Mouse (Mus musculus) kidney, embryonic 15.5 days (tissue): ENCODE results near the gene Exoc5. TPM values are rescaled to one million over a fixed set of nuclear protein-coding genes. Genes with fewer than 3 reads are reported as not detected.
A peak's percentile ranks its signal among the peaks of the same experiment; 100 is the strongest.
"Not testable (repeated sequence)": the region's sequence is repeated elsewhere in the genome, so short reads cannot be mapped to it uniquely, and the experiment has no call there.

ENCODE experiments used
- ATAC-seq: fragments of 200-750 bp; cut with Nextera tagmentation; replicated peaks from 2 replicates; pipeline ENCODE4 v1.8.0; 2017; ENCODE audit warnings: moderate TSS enrichment; ENCODE audit not compliant: low FRiP score
- H3K27ac ChIP-seq: fragments of 300-500 bp; sonication (generic); 2 replicates; pipeline ENCODE4 v1.5.1; 2015; ENCODE audit warnings: mild to moderate bottlenecking, inconsistent platforms
- H3K27me3 ChIP-seq: fragments of 300-500 bp; sonication (generic); 2 replicates; pipeline ENCODE4 v1.6.1; 2015; ENCODE audit warnings: inconsistent platforms
- H3K36me3 ChIP-seq: fragments of 300-500 bp; sonication (generic); 2 replicates; pipeline ENCODE4 v1.6.1; 2015; ENCODE audit warnings: inconsistent platforms
- H3K4me1 ChIP-seq: fragments of 300-500 bp; sonication (generic); 2 replicates; pipeline ENCODE4 v1.6.1; 2015; ENCODE audit warnings: inconsistent platforms
- H3K4me2 ChIP-seq: fragments of 300-500 bp; sonication (generic); 2 replicates; pipeline ENCODE4 v1.6.1; 2015; ENCODE audit warnings: moderate library complexity, mild to moderate bottlenecking, inconsistent platforms
- H3K4me3 ChIP-seq: fragments of 300-500 bp; sonication (generic); replicated peaks from 2 replicates; pipeline ENCODE4 v1.5.1; 2015; ENCODE audit warnings: mild to moderate bottlenecking, inconsistent platforms
- H3K9ac ChIP-seq: fragments of 300-500 bp; sonication (generic); 2 replicates; pipeline ENCODE4 v1.6.1; 2015; ENCODE audit warnings: mild to moderate bottlenecking, inconsistent platforms
- H3K9me3 ChIP-seq: fragments of 300-500 bp; sonication (generic); replicated peaks from 2 replicates; pipeline ENCODE4 v1.6.1; 2016; ENCODE audit warnings: inconsistent platforms
- WGBS: fragments of 180-500 bp; shearing (Covaris S2); methylation state at CpG from one replicate; pipeline ENCODE4 v1.1.7; 2015; ENCODE audit warnings: mixed read lengths; 5-methylcytosine and 5-hydroxymethylcytosine counted together
- polyA plus RNA-seq: library from polyadenylated mRNA; unstranded; fragments of >200 nt; fragmentation: Nextera tagmentation; extraction: Ambion mirVana; gene quantifications from 2 replicates; pipeline ENCODE4 v1.2.1, GENCODE M21; 2015

The Exoc5 gene
- 41.9 and 42.4 TPM in 2 replicates for polyA plus RNA-seq

DNA sequence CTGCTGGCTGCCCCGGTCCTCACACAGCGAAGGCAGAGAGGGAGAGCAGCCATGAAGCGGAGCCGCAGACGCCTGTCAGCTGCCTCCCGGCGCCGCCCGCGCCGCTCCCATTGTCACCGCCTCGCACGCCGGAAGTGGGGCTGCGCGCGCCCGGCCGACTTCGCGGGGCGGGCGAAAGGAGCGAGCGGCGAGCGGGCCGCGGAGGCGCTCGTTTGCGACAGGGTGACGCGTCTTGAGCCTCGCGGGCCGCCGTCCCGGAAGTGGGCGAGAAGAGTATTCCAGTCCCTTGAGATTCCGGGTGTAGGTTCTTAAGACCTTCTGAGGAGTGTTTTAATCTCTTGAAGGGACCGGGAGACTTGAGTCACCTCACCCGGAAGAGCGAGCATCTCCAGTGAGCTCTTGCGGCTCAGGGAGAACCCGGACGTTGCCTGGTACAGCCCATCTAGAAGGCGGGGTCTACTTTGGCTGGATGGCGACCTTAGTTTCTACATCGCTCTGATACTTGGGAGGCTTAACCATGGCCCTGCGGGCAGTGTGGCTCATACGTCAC lies at the start of gene Exoc5:
TSS of gene Exoc5 (minus strand) at position 380 of the 550 bp plus-strand sequence.
- Histone ChIP-seq H3K9me3 (no peaks in the 10 kb centered on the region), H3K4me2 (peak within 1 kb of the TSS; percentile 59), H3K27me3 (no peaks in the 10 kb centered on the region), H3K9ac (peak within 1 kb of the TSS; percentile 97), H3K27ac (peak within 1 kb of the TSS; percentile 99), H3K4me3 (peak within 1 kb of the TSS; percentile 90), H3K4me1 (peaks cover 22% of the 10 kb centered on the region), H3K36me3 (no peaks in the 10 kb centered on the region)
- ATAC-seq: peak; percentile 97
- WGBS: under 1% methylated on average over 52 of the region's 53 CpGs

DNA sequence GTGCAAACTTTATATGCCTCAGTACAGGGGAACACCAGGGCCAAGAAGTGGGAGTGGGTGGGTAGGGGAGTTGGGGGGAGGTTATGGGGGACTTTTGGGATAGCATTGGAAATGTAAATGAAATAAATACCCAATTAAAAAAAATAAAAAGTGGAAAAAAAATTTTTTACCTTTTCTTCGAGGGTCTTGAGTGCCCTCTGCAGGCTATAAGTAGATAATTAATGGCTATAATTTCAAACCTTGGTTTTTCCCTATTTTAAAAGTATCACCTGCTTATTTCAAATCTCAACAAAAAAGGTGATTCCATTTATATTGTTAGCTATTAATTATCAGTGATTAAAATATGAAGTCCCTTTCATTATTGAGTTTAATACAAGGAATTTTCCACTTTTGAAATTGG lies 25.3 kb upstream of the Exoc5 start:
- H3K27me3 ChIP-seq, H3K4me2 ChIP-seq, H3K36me3 ChIP-seq, H3K4me1 ChIP-seq, ATAC-seq, H3K9me3 ChIP-seq, H3K9ac ChIP-seq, H3K4me3 ChIP-seq, H3K27ac ChIP-seq: not testable (repeated sequence)
- 55% methylated on average over 1 of the region's 1 CpGs for WGBS

DNA sequence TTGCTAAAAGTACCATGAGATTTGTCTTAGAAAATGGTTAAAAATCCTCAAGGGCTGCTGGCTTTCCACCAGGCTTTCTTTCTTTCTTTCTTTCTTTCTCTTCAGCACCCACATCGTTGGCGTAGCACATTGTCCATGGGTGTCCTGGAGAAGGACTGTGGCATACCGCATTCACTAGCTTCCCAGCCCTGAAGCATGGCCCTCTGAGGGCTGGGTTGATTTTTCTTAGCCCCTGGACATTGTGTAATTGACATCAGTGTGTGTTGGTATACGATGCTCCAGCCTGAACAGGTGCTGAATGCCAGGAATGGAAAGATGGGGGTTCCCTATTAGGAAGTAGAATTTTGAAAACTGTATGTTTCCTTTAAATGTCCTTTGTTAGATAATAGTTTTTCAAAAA lies 24.8 kb upstream of the Exoc5 start:
- no peak for ATAC-seq
- WGBS: 96% methylated on average over 4 of the region's 4 CpGs
- no peak overlapping the region for H3K4me3 ChIP-seq

DNA sequence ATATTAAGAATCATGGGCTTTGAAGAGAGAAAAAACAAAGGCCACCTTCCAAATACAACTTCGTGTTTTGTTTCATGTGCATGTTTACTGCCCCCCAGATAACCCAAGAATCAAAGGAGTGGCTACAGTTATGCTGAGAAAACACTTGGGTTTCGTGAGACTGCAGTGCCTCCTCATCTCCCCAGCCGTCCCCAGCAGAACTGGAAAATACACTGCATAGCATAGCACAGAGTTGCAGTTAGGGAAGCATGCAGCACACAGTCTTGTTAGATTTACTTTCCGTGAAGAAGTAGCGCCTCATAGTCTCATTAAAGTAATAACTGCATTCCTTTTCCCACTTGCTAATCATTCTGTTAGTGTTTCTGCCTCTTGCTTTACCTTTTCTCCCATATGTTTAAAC lies 23.6 kb upstream of the Exoc5 start:
- no peak overlapping the region for H3K27ac ChIP-seq
- H3K4me1 ChIP-seq: no peaks in the 10 kb centered on the region
- 51% methylated on average over 5 of the region's 5 CpGs for WGBS
- H3K9ac ChIP-seq: no peak overlapping the region
- no peak overlapping the region for H3K4me3 ChIP-seq
- no peaks in the 10 kb centered on the region for H3K27me3 ChIP-seq
- ATAC-seq: no peak
- H3K36me3 ChIP-seq: peaks cover 6% of the 10 kb centered on the region; the same call in 1 of the 2 replicates
- H3K4me2 ChIP-seq: no peak overlapping the region
- H3K9me3 ChIP-seq: no peaks in the 10 kb centered on the region

More for the DNA sequence above, 24.8 kb upstream of the Exoc5 start:
- Histone ChIP-seq H3K36me3 (peaks cover 6% of the 10 kb centered on the region; the same call in 1 of the 2 replicates), H3K27ac (no peak overlapping the region), H3K4me1 (peaks cover 5% of the 10 kb centered on the region; the same call in 1 of the 2 replicates), H3K9me3 (no peaks in the 10 kb centered on the region), H3K9ac (no peak overlapping the region), H3K27me3 (no peaks in the 10 kb centered on the region), H3K4me2 (no peak overlapping the region)

DNA sequence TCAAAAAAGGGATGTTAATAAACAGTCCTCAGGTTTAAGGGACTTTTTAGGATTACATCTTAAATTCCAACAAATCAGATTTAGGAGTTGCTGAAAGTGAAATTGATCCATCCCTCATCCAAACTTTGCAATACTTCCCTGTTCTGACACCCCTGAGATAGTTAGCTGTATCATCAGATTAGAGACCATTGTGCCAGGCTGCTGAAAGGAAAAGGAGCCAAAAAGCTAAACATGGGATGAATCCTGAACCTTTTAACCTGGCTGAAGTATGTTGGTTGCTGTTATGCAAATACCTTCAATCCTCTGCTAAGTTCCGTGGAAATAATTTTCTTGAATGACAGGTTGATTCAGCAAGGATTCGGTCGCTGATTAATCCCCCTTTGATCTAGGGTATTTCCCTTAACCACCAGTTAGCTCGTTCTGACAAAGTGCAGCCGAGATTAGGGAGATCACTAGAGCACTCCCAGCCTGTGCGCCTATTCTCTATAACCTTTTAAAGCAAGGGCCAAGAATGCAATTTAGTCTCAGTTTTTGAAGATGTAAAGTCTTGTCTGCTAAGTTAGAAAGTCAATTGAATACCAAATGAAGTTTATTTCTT lies 23.1 kb upstream of the Exoc5 start:
- Histone ChIP-seq H3K4me3 (no peak overlapping the region), H3K36me3 (peaks cover 6% of the 10 kb centered on the region; the same call in 1 of the 2 replicates), H3K9me3 (no peaks in the 10 kb centered on the region), H3K4me1 (no peaks in the 10 kb centered on the region), H3K27me3 (no peaks in the 10 kb centered on the region), H3K27ac (no peak overlapping the region), H3K9ac (no peak overlapping the region), H3K4me2 (no peak overlapping the region)
- 19% methylated on average over 6 of the region's 6 CpGs for WGBS
- no peak for ATAC-seq

DNA sequence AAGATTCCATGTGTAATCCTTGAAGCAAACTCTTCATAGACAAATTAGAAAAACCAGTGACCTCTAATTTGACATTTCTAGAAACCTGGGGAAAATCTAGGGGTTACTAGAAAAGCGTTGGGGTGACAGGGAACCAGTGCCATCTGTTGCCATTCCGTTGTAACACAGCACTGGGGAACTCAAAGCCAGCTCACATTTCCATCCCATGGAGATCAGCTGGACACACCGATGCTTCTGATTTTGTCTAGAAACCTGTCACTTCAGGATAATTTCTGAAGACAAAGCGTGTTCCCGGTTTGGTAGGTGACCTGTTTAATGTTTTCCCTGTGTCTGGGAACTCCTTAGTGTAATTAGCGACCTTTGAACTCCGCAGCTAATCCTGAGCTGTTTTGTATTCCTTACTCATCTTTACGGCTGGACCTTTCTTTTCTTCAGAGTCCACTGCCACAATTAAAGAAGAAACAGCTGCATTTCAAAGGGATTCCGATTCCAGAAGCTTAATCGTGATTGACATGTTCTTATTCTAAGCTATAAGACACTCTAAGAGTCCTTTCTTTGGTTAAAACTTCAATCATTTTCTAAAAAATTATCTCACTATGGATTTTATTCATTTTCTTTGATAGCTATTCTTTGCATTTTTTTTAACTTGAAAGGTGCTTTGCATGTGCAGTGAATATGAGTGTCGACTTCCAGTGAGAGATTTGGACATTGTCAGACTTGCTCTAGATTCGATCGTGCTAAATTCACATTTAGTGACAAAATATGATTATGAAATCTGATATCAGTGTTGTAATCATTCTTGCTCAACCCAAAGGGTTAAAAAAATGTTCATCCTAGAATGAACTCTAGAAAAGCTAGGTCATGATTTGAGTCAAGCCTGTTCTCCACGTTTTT lies 21.9 kb upstream of the Exoc5 start:
- H3K4me1 ChIP-seq: no peaks in the 10 kb centered on the region
- H3K9me3 ChIP-seq: no peaks in the 10 kb centered on the region
- no peak overlapping the region for H3K9ac ChIP-seq
- no peak overlapping the region for H3K4me2 ChIP-seq
- no peak overlapping the region for H3K4me3 ChIP-seq
- 50% methylated on average over 14 of the region's 14 CpGs for WGBS
- no peaks in the 10 kb centered on the region for H3K27me3 ChIP-seq
- H3K36me3 ChIP-seq: peaks cover 17% of the 10 kb centered on the region
- H3K27ac ChIP-seq: no peak overlapping the region
- no peak; the same call in 1 of the 2 replicates for ATAC-seq

DNA sequence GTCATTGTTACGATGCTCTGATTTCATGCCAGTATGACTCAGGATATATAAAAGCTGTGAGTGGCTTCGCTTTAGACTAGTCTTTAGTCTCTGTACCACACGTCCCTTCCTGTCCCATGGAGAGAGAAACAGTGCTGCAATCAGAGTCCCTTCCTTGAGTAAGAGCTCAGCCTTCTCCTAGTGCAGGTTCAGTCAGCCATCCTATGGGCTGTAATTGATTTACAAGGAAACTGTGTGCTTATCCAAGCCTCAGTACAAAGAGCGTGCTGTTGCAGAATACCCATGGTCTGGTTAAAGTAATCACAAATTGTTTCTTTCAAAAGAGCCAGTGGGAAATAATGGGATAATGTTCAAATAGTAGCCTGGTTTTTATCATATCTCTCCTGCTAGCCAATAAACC lies 20.1 kb upstream of the Exoc5 start:
- Histone ChIP-seq H3K36me3 (peaks cover 29% of the 10 kb centered on the region), H3K9ac (no peak overlapping the region), H3K27ac (peak overlapping the region; percentile 42; the same call in 1 of the 2 replicates), H3K4me2 (no peak overlapping the region), H3K9me3 (no peaks in the 10 kb centered on the region), H3K4me3 (no peak overlapping the region), H3K4me1 (no peaks in the 10 kb centered on the region), H3K27me3 (no peaks in the 10 kb centered on the region)
- 78% methylated on average over 4 of the region's 4 CpGs for WGBS
- ATAC-seq: peak; percentile 76

DNA sequence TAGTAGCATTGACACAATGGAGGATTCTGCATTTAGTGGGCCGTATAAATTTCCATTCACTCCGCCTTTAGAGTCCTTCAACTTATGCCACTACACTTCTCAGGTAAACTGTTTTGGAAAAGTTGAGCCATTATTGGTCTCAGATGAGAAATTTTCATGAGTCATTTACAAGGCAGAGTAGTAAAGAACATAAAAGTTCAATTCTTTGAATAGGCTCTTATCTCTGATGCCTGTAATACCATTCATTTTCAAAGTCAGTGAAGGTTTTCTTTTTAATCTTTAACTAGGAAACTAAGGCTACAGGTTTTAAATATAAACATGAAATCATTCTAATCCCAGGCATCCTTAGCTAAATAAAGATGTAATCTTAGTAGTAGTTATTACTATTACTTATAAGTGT lies 12.4 kb upstream of the Exoc5 start:
- no peak overlapping the region for H3K27ac ChIP-seq
- no peak for ATAC-seq

DNA sequence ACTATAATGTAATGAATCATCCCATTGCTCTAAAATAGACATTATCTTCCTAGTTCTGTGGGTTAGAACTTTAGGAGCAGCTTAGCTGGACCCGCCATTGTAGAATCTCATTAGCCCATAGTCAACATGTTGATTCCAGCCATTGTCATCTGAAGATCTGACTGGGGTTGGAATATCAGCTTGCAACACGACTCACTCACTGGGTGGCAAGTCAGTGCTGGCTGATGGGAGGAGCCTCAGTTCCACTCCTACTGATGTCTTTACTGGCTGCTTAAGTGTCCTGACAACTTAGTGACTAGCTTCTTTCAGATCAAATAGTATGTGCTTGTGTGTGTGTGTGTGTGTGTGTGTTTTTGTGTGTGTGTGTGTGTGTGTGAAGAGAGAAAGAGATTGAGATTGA lies 7.9 kb upstream of the Exoc5 start:
- Histone ChIP-seq H3K27me3 (no peaks in the 10 kb centered on the region), H3K9me3 (no peaks in the 10 kb centered on the region), H3K4me2 (no peak overlapping the region), H3K4me1 (no peaks in the 10 kb centered on the region), H3K9ac (no peak overlapping the region), H3K4me3 (no peak overlapping the region), H3K36me3 (peaks cover 20% of the 10 kb centered on the region), H3K27ac (no peak overlapping the region)
- WGBS: 76% methylated on average over 2 of the region's 2 CpGs
- ATAC-seq: no peak

More for the DNA sequence above, 12.4 kb upstream of the Exoc5 start:
- no peaks in the 10 kb centered on the region for H3K9me3 ChIP-seq
- WGBS: 90% methylated on average over 2 of the region's 2 CpGs
- H3K9ac ChIP-seq: no peak overlapping the region
- peaks cover 33% of the 10 kb centered on the region for H3K36me3 ChIP-seq
- no peak overlapping the region for H3K4me2 ChIP-seq
- no peaks in the 10 kb centered on the region for H3K4me1 ChIP-seq
- H3K4me3 ChIP-seq: no peak overlapping the region
- no peaks in the 10 kb centered on the region for H3K27me3 ChIP-seq

DNA sequence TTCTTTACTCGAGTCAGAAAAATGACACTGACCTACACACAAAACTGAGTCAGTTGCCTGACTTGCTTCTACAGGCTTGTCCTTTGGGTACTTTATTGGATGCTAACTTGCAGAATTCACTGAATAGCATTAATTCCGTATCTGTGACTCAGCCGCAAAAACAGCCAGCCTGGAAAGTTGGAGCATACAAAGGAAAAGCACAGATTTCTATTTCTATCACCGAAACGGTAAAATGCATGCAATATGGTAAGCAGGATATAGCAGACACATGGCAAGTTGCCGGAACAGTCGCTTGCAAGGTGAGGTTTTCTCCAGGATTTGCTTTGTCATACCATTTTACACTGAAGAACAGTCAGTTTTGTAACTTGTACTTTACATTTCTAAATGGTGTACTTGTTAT lies 7.4 kb upstream of the Exoc5 start:
- Histone ChIP-seq H3K4me1 (no peaks in the 10 kb centered on the region), H3K9ac (no peak overlapping the region), H3K4me3 (no peak overlapping the region), H3K36me3 (peaks cover 18% of the 10 kb centered on the region), H3K27me3 (no peaks in the 10 kb centered on the region), H3K9me3 (no peaks in the 10 kb centered on the region), H3K4me2 (no peak overlapping the region), H3K27ac (no peak overlapping the region)
- 96% methylated on average over 7 of the region's 7 CpGs for WGBS
- no peak for ATAC-seq

DNA sequence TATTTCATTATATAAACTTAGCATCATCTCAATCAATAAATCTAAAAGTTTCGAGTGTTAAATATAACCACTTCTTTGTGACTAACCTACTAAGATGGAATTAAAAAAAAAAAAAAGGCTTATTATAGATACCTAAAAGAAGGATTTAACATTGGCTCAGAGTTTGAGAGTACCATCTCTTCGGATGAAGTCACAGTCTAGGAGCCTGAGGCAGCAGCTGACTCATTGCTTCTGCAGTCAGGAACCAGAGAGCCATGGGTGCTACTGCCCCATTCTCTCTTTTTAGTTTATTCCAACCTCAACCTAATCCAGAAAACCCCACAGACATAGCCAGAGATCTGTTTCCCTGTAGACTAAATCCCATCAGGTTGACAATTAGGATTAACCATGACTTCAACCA lies 6.4 kb upstream of the Exoc5 start:
- no peaks in the 10 kb centered on the region for H3K27me3 ChIP-seq
- H3K4me2 ChIP-seq: no peak overlapping the region
- H3K36me3 ChIP-seq: peaks cover 18% of the 10 kb centered on the region
- H3K9ac ChIP-seq: no peak overlapping the region
- no peak for ATAC-seq
- peaks cover 2% of the 10 kb centered on the region; the same call in 1 of the 2 replicates for H3K4me1 ChIP-seq
- no peaks in the 10 kb centered on the region for H3K9me3 ChIP-seq
- H3K4me3 ChIP-seq: no peak overlapping the region
- 92% methylated on average over 2 of the region's 2 CpGs for WGBS
- no peak overlapping the region for H3K27ac ChIP-seq
